Mouse (Mus musculus) hindbrain, embryonic 10.5 days (tissue): ENCODE measurements around the gene Akt2. TPM values are rescaled to one million over a fixed set of nuclear protein-coding genes. Genes with fewer than 3 reads are reported as not detected.

Source experiments
- DNase-seq: peaks from one replicate; pipeline ENCODE4 v3.0.0-alpha.2; 2017; ENCODE audit warnings: low spot score
- H3K27ac ChIP-seq: fragments of 300-500 bp; sonication (generic); 2 replicates; pipeline ENCODE4 v1.5.1; 2016; ENCODE audit warnings: mild to moderate bottlenecking, moderate library complexity
- H3K27me3 ChIP-seq: fragments of 300-500 bp; sonication (generic); 2 replicates; pipeline ENCODE4 v1.6.1; 2016; ENCODE audit warnings: mild to moderate bottlenecking; ENCODE audit not compliant: poor library complexity, insufficient read depth, severe bottlenecking
- H3K36me3 ChIP-seq: fragments of 300-500 bp; sonication (generic); 2 replicates; pipeline ENCODE4 v1.6.1; 2016; ENCODE audit warnings: mild to moderate bottlenecking, moderate library complexity
- H3K4me1 ChIP-seq: fragments of 300-500 bp; sonication (generic); replicated peaks from 2 replicates; pipeline ENCODE4 v1.6.1; 2016; ENCODE audit warnings: mild to moderate bottlenecking
- H3K4me3 ChIP-seq: fragments of 300-500 bp; sonication (generic); 2 replicates; pipeline ENCODE4 v1.5.1; 2016; ENCODE audit warnings: mild to moderate bottlenecking, moderate library complexity
- H3K9me3 ChIP-seq: fragments of 300-500 bp; sonication (generic); 2 replicates; pipeline ENCODE4 v1.6.1; 2016; ENCODE audit warnings: mild to moderate bottlenecking, moderate library complexity
- WGBS: fragments of 180-500 bp; shearing (Covaris S2); methylation state at CpG from one replicate; pipeline ENCODE4 v1.1.7; 2016; 5-methylcytosine and 5-hydroxymethylcytosine counted together
- polyA plus RNA-seq: library from polyadenylated mRNA; unstranded; fragments of >200 nt; fragmentation: Nextera tagmentation; extraction: Ambion mirVana; gene quantifications from 2 replicates; pipeline ENCODE4 v1.2.1, GENCODE M21; 2016

Gene Akt2
- polyA plus RNA-seq, 1 experiment from 2014 or later, result 89.0 TPM

DNA sequence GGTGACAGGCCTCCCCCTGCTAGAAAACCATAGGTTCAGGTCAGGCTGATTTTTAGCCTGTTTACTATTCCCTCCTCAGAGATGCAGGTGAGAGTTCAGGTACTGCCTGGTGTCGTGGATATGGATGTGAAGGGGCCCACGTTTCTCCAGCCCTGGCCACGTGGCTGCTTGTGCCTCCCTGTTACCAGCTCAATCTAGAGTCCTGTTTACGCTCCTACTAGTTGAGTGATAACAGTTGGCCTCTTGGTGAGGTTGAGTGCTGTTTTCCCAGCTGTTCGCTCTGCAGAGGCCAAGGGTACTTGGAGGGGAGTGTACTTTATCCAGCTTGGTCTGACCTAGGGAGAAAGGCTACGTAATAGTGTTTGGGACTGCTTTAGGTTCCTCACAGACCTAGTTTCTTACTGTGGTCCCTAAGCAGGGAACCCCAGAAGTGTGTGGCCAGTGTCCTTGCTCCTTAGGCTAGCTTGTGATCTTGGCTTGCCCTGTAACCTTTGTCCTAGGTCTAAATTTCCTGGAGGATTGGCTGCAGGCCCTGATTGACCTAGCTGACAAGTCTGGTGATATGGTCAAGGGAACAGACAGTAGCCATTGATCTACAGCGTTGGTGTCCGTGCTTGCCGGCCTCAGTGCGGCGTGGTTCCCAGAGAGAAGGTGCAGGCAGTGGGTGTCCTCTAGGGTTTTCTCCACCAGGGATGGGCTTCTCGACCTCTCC, 1.7 kb downstream of the Akt2 start:
- Histone ChIP-seq H3K27me3 (no peaks in the 10 kb centered on the region), H3K27ac (peak overlapping the region; percentile 98), H3K4me3 (peak overlapping the region; percentile 85), H3K4me1 (peaks cover 49% of the 10 kb centered on the region), H3K9me3 (no peaks in the 10 kb centered on the region), H3K36me3 (peaks cover 16% of the 10 kb centered on the region)
- DNase-seq, result no peak
- 75% methylated on average over 12 of the region's 12 CpGs for WGBS

DNA sequence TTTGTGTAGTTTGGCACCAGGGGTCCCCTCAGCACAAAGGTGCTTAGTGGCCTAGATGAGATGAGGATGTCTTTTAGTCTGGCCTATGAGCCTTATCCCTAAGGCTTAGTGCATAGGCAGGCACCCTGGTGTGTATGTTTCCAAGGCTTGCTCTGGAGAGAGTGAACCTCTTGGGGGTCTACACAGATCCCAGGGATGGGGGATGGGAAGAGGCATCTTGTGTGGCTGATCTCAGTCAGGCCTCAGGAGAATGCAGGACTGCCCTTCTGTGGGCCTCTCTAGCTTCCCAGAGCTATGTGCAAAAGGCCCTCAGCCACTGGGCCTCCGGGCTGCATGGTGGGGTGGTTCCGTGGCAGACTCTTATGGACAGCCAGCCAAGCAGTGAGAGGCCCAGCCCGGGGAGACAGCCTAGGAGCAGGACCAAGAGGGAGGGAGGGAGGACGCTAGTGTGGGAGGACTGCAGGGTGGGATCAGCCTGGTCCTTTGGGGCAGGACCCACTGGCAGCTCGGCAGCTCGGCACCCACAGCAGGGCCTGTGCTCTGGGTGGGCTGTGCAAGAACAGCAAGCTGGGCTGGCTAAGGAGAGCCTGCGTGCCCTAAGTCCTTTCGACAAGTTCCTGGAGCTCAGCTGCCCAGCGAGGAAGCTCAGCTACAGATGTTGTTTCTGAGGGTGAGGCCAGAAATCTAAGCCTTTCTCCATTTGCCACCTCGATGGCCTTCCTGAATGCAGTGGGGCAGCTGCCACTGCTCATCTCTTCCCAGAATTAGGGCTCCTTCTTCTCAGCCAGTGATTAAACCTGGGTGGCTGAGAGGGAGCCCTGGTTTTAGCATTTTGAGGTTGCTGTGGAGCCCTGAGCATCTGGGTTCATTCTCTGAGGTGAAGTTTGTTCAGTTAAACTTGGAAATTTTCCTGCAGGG, 5.5 kb downstream of the Akt2 start:
- H3K4me1 ChIP-seq, result peaks cover 71% of the 10 kb centered on the region
- WGBS, result 61% methylated on average over 10 of the region's 10 CpGs
- H3K36me3 ChIP-seq, result peaks cover 16% of the 10 kb centered on the region
- peak overlapping the region; percentile 13; the same call in 1 of the 2 replicates for H3K4me3 ChIP-seq
- no peak for DNase-seq
- H3K27ac ChIP-seq, result peak overlapping the region; percentile 80
- H3K27me3 ChIP-seq, result no peaks in the 10 kb centered on the region
- H3K9me3 ChIP-seq, result no peaks in the 10 kb centered on the region

DNA sequence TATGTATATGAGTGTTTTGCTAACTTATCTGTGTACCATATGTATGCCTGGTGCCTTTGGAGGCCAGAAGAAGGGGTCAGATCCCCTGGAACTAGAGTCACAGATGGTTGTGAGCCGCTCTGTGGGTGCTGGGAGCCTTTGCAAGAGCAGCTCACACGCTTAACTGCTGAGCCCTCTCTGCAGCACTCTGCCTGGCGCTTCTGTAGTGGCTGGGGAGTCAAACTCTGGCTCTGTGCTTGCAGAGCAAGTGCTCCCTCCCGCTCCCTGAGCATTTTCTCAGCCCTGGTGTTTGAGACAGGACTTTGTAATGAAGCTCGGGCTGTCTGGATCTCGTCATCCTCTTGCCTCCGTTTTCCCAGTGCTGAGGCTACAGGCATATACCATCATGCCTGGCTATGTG, 6.7 kb downstream of the Akt2 start:
- no peaks in the 10 kb centered on the region for H3K9me3 ChIP-seq
- no peaks in the 10 kb centered on the region for H3K27me3 ChIP-seq
- peaks cover 63% of the 10 kb centered on the region for H3K4me1 ChIP-seq
- H3K27ac ChIP-seq, result no peak overlapping the region
- DNase-seq, result no peak
- no peak overlapping the region for H3K4me3 ChIP-seq
- 79% methylated on average over 7 of the region's 7 CpGs for WGBS
- H3K36me3 ChIP-seq, result peaks cover 16% of the 10 kb centered on the region

DNA sequence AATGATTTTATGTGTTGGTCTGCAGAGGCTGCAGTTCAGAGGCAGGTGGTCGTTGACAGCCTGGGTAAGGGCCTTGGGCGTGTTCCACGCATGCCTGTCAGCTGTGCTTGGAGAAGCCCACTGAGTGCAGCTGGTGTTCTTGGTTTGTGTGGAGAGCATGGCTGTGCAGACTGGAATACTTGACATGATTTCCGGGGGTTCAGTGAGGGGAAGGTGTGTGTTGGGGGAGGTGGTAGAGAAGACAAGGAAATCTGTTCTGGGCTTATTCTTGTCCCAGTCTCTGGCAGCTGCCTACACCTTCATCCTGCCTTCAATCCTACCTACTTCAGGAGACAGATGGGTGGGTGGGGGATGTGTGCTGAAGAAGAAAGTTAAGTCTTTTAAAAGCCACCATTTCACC, 10.3 kb downstream of the Akt2 start:
- Histone ChIP-seq H3K4me1 (peaks cover 60% of the 10 kb centered on the region), H3K27me3 (no peaks in the 10 kb centered on the region), H3K27ac (no peak overlapping the region), H3K9me3 (no peaks in the 10 kb centered on the region), H3K4me3 (no peak overlapping the region), H3K36me3 (no peaks in the 10 kb centered on the region)
- no peak for DNase-seq
- 78% methylated on average over 4 of the region's 4 CpGs for WGBS

DNA sequence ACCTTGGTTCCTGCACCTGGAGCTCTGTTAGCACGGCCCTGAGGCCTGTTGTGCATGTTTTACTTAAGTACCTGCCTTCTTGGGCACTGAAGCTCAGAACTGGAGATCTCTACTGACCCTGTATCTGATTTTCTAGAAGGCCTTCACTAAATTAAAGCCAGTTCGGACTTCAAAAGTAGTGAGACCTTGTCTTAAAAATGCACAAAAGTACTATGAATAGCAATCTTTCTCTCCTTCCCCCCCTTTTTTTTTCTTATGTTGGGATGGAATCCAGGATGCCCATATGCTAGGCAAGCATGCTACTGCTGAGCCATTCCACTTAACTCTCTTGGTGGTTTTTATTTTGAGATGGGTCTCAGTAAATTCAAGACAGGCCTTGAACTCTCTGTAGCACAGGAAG, 10.8 kb downstream of the Akt2 start:
- Histone ChIP-seq H3K27me3 (no peaks in the 10 kb centered on the region), H3K27ac (no peak overlapping the region), H3K9me3 (no peaks in the 10 kb centered on the region), H3K36me3 (no peaks in the 10 kb centered on the region), H3K4me3 (no peak overlapping the region), H3K4me1 (peaks cover 60% of the 10 kb centered on the region)
- 83% methylated on average over 2 of the region's 2 CpGs for WGBS
- DNase-seq, result no peak

DNA sequence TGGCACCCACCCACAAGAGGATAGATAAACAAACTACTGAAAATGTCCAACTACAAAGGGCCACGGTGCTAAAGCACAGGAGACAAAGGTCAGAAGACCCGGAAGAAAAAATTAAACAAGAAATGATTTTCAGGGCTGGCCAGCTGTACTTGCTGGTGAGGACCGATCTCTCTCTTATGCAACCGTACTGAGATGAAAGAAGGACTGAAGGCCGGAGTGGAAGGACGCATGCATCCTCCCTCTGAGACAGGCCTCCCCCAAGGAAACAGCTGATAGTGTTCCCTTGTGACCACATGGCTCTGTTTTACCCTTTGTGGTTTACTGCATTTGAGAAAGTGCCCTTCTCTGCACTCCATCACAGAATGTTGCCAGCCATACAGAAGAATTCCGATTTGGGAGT, 11.5 kb downstream of the Akt2 start:
- 0 out of 2 replicates have a peak, but pooled peaks cover 3% of the 10 kb centered on the region for H3K36me3 ChIP-seq
- no peaks in the 10 kb centered on the region for H3K27me3 ChIP-seq
- H3K4me1 ChIP-seq, result peaks cover 61% of the 10 kb centered on the region
- no peak for DNase-seq
- WGBS, result 87% methylated on average over 7 of the region's 7 CpGs
- no peaks in the 10 kb centered on the region for H3K9me3 ChIP-seq
- H3K4me3 ChIP-seq, result no peak overlapping the region
- H3K27ac ChIP-seq, result no peak overlapping the region

DNA sequence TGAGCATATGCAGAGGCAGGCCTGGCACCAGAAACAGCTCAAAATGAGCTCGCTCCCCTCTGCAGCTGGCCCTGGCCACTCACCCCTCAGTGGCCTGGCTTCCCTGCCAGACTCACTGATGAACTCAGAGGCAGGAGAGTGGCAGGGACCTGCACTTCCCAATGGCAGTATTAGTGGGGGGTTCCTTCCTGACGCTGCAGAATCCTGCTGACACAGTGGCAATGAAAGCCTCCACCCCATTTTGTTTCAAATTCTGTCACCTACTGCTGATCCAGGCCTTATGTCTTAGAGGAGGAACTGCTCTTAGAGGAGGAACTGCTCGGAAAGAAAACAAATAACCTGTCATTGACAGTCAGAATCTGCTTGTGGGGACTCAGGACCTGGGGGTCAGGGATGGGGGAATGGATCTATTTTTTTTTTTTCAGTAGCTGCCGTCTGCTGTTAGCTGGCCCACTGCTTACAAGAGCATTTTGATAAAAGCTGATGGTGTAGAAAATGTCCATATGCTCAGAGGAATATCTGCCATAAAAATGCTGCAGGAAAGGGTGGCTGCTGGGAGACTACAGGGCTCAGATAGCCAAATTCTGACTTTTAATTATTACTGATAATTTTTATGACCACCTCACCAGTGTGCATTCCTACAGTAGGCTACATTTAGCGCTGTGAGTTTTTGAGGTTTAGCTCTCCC, 13.5 kb downstream of the Akt2 start:
- H3K4me1 ChIP-seq, result peaks cover 63% of the 10 kb centered on the region
- H3K27ac ChIP-seq, result no peak overlapping the region
- H3K4me3 ChIP-seq, result no peak overlapping the region
- H3K36me3 ChIP-seq, result peaks cover 22% of the 10 kb centered on the region
- no peaks in the 10 kb centered on the region for H3K9me3 ChIP-seq
- no peak for DNase-seq
- no peaks in the 10 kb centered on the region for H3K27me3 ChIP-seq
- 51% methylated on average over 5 of the region's 5 CpGs for WGBS

DNA sequence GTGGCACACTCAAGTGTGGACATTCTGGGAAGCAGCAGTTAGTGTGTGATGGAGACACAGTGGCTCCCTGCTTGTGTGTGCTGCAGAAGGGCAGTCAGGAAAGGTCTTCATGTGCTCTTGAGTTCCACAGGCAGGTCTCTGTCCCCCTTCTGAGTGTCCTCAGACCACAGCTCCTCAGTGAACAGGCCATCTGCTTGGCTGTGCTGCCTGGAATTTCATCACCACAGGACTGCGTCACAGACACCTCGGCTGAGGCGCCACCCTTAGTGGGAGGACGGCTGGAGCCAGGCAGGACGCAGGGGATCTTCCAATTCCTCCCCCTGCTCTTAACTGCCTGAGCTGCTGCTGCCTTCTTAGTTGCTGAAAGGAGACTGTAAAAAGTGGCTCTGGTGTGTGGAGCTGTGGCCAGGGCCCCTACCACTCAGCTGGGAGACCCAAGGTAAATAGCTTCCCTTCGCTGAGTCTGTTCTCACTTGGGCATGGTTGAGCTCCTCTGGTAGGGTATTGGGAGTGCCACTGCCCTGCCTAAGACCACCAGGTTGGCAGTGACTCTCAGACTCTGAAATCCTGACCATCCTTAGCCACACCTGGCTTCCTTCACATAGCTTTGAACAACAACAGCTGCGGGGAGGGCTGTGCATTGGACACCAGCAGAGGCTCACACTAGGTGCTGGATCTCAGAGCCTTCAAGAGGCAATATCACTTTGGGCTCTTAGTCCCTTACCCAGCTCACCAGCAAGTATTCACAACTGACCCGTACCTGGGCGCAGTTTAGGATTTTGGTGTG, 14.3 kb downstream of the Akt2 start:
- H3K9me3 ChIP-seq, result no peaks in the 10 kb centered on the region
- peaks cover 54% of the 10 kb centered on the region for H3K4me1 ChIP-seq
- peak overlapping the region; percentile 60; the same call in 1 of the 2 replicates for H3K27ac ChIP-seq
- 74% methylated on average over 9 of the region's 9 CpGs for WGBS
- H3K36me3 ChIP-seq, result peaks cover 31% of the 10 kb centered on the region
- H3K4me3 ChIP-seq, result no peak overlapping the region
- DNase-seq, result no peak
- H3K27me3 ChIP-seq, result no peaks in the 10 kb centered on the region

DNA sequence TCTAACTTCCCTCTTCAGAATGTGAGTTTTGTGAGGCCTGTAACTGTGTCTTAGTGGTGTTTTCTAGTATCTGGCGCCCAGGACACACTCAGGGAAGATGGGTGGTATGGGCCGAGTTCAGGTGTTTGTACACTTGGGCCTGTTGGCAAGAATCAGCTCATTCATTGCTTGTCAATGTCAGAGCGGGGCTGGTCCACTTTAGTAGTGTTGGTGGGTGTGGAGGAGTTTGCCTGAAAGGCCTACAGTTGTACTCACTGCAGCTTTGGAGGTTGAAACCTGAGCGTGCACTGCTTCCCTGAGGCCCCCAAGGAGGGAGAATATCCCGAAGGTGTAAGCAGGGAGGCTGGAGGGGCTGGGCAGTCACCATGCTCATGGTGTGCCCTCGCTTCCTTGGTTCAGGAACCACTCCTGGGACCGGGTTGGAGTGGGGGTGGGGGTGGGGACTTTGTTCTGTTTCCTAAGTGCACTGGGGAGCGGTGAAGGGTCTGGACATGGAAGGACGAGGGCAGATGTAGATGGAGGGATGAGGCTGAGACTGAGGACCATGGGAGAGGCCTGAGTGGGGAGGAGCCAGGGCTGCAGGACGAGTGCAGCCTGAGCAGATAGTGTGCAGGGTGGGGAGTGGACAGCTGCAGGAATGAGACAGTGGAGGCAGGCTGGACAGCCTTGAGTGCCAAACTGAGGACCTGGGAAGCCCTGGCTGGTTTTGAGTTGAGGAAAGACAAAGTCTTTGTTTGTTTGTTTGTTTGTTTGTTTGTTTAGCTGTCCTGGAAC, 15.3 kb downstream of the Akt2 start:
- peaks cover 38% of the 10 kb centered on the region for H3K36me3 ChIP-seq
- 65% methylated on average over 10 of the region's 10 CpGs for WGBS
- H3K4me3 ChIP-seq, result no peak overlapping the region
- H3K4me1 ChIP-seq, result peaks cover 45% of the 10 kb centered on the region
- H3K27ac ChIP-seq, result peak overlapping the region; percentile 60
- H3K27me3 ChIP-seq, result no peaks in the 10 kb centered on the region
- no peaks in the 10 kb centered on the region for H3K9me3 ChIP-seq
- no peak for DNase-seq

DNA sequence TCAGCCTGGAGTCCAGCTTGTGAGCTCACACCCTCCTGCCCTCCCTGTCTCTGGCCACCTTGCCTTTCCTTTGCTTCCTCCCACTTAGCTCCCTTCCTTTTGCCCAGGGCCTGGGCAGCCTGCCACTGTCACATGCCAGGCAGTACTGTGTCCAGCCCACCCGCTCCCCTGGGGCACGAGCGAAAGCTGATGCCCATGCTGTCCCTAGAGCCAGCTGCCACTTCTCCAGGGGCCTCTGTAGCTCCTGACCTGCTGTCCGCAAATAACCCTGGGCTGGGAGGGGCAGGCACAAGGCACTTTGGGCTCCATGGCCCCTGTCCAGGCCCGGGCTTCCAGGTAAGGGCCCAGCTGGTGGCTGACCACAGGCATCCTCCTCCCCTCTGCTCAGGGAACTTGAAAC, 16.2 kb downstream of the Akt2 start:
- Histone ChIP-seq H3K9me3 (no peaks in the 10 kb centered on the region), H3K4me1 (peaks cover 44% of the 10 kb centered on the region), H3K27ac (peak overlapping the region; percentile 60), H3K27me3 (no peaks in the 10 kb centered on the region), H3K36me3 (peaks cover 38% of the 10 kb centered on the region), H3K4me3 (no peak overlapping the region)
- DNase-seq, result no peak
- WGBS, result 62% methylated on average over 5 of the region's 5 CpGs

DNA sequence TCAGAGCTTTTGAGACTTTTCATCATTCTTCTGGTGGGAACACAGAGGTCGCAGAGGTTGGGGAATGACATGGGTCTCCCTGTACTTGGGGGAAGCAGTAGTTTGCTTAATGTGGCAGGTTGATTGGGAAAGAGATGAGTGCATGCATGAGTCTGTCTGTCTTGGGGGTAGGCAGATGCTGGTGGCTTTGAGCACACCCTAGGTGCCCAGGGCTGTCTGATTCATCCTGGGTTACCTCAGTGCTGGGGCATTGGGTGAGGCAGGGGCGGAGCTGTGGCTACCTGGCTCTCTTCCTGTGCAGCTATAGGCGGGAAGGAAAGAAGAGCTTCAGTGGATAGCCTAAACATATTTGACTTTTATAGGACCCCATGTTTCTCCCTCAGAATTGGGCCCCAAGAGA, 16.8 kb downstream of the Akt2 start:
- no peaks in the 10 kb centered on the region for H3K27me3 ChIP-seq
- peak overlapping the region; percentile 60 for H3K27ac ChIP-seq
- peaks cover 48% of the 10 kb centered on the region for H3K4me1 ChIP-seq
- H3K36me3 ChIP-seq, result peaks cover 38% of the 10 kb centered on the region
- no peak overlapping the region for H3K4me3 ChIP-seq
- 97% methylated on average over 3 of the region's 3 CpGs for WGBS
- H3K9me3 ChIP-seq, result no peaks in the 10 kb centered on the region
- no peak for DNase-seq

DNA sequence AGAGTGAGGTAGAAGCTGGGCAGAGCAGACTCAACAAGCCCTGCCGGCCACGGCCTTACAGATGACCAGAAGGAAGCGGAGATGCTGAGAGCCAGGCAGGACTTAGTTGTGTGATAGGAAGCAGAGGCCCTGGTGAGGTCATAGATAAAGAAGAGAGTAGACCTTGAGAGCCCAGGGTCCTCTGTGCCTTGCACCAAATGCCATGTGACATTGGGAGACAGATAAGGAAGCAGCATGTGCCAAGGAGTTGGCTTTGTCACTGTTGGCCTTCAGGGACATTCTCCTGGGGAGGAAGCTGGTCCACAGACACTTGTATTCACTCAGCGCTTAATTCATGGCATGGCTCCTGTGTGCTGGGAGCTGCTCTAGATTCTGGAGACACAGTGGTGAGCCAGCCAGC, 17.9 kb downstream of the Akt2 start:
- H3K36me3 ChIP-seq, result peaks cover 38% of the 10 kb centered on the region
- WGBS, result 94% methylated on average over 4 of the region's 4 CpGs
- no peaks in the 10 kb centered on the region for H3K27me3 ChIP-seq
- no peaks in the 10 kb centered on the region for H3K9me3 ChIP-seq
- H3K4me3 ChIP-seq, result no peak overlapping the region
- H3K27ac ChIP-seq, result no peak overlapping the region
- H3K4me1 ChIP-seq, result peaks cover 55% of the 10 kb centered on the region
- DNase-seq, result no peak
